Mouse (Mus musculus) left cerebral cortex, postnatal 25 days (tissue): ENCODE results near the gene Fryl. TPM values are rescaled to one million over a fixed set of nuclear protein-coding genes. Genes with fewer than 3 reads are reported as not detected.
A peak's percentile ranks its signal among the peaks of the same experiment; 100 is the strongest.

Source experiments
- DNase-seq, 2 experiments: peaks; one replicate each; pipeline ENCODE4 v3.0.0; 2022; ENCODE audit warnings: low spot score in 2 of 2, mixed read lengths in 1 of 2
- intact Hi-C: fragments of 180-260 bp; cut with DNase I; formaldehyde crosslinking; loops from one replicate; pipeline ENCODE4 v1.15.1; 2025
- total RNA-seq, 2 experiments: library from RNA; stranded (reverse); gene quantifications; 2 replicates each; pipeline ENCODE4 v1.2.3; 2021

Gene Fryl
- total RNA-seq, 2 experiments from 2014 or later: 45.8 to 56.7 TPM

DNA sequence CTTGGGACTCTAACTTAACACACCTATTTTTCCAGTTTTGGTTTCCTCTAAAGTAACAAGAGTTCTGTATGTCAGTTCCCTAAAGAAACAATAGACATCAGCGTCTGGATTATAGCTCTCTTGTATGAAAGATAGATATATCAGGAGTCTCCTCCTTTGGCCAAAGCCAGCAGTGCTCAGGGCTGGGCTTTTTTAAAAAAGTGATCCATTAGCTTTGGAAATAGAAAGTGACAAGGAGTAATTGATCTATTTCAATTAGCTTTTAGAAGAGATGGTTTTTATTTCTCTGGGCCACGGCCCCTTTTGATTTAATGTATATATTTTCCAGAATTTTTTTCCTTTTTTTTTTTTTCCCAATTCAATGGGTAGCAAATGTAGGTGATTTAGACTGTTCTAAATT lies 261.5 kb downstream of the Fryl start:
- DNase-seq: no peak
- intact Hi-C loops: no loop called here

DNA sequence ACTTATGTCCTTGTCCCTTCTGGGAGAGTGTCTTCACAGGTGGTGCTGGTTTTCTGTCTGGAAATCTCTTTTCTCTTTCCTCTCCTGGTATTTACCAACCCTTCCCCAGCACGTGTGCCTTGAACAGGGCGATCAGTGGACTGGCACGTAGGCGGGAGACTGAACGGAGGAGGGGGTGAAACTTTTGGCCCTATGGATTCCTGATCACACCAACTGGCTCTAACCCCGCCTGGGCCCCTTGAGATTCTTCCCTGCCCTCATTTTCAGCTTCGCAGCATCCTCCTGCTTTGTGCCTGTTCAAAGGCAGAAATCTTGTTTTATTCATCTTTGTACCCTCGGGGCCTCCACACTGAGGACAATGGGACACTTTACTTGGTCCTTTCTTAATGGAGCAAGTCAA lies 262.0 kb downstream of the Fryl start:
- DNase-seq: no peak
- intact Hi-C loops: no loop called here

DNA sequence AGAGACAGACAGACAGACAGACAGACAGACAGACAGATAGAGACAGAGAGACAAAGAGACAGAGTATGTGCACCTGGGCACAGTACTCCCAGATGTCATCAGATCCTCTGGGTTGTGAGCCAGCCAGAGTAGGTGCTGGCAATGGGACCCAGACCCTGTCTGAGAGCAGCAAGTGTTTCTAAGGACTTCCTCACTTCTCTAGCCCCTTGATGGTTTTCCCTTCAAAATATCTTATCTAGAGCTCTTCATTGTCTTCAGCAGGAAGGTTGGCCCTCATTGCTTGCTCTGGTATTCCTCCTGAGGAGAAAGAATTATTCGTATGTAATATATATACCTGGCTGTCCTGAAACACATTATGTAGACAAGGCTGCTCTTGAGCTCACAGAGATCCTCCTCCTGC lies 263.9 kb downstream of the Fryl start:
- no peak for DNase-seq
- intact Hi-C loops: no loop called here

DNA sequence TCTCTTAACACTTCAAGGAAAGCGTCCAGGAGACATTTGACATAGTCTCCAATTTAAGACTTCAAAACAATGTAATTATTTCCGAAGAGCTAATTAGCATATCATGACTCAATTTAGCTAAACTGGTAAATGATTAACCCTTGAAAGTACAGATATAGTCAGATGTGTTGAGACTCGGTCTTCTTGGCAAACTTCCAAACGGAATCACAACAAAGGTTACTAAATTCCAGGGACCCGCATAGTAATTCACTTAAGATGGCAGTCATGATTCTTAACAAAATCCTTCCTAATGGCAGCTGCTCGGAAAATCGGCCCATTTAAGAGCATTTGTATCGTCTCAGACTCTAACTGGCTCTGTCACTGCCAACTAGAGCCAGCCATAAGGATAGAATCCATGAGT lies 266.7 kb downstream of the Fryl start:
- DNase-seq: no peak
- intact Hi-C loops: no loop called here

DNA sequence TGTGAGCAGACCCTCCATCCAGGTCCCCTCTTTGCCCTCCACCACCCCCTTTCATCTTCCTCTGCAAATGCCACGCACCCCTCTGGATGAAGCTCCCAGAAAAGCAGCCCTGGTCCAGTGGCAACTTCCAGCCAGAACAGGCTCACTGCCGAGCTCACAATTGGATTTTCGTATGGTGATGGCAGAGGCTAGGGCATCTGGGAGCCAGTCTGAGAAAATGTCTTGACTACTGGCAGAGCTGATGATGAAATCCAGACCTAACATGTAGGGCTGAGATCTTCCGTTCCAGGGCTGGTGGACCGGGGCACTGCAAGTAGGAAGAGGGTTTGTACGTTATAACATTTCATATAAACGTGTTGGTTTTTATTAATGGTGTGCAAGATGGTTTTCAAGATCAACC lies 268.6 kb downstream of the Fryl start:
- intact Hi-C loops: no loop called here
- DNase-seq: no peak

DNA sequence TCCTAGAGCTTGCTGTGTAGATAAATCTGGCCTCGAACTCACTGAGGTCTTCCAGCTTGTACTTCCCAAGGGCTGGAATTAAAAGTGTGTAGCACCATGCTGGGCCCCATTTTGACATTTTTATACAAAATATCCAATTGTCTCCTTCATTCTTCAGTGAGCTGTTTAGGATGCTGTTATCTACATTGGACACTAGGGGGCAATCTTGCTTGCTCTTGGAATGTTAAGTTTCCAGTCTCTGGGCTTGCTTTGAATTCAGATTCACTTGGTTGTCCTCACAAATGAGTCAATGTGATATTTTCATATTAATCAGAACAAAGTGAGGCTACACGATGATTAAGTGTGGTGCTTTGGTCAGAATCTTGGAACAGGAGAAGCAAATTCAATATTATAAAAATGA lies 272.3 kb downstream of the Fryl start:
- peak; percentile 24 to 58 for DNase-seq

DNA sequence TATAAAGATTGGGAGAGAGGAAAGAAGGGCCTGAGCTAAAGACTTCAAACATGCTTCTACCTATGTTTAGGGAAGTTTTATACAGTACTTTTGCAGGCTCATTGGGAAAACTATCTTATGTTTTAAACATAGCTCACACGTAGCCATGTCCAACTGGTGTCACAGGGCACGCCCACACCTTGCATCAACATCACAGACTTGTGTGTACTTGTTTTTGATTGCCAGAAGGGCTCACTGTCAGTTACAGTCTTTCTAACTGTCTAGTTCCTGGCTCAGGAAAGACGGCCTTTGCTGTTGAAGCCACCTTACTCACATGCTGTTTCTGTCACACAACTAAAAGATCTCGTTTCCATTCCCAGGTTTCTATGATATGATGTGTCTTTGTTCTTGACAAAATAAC lies 279.9 kb downstream of the Fryl start:
- intact Hi-C loops: no loop called here

More for the DNA sequence above, 272.3 kb downstream of the Fryl start:
- intact Hi-C loops: loop anchor here (1.0 to 5.0 kb wide), 2 partner anchors 87 to 398 kb away; no protein-coding TSS in a partner anchor

DNA sequence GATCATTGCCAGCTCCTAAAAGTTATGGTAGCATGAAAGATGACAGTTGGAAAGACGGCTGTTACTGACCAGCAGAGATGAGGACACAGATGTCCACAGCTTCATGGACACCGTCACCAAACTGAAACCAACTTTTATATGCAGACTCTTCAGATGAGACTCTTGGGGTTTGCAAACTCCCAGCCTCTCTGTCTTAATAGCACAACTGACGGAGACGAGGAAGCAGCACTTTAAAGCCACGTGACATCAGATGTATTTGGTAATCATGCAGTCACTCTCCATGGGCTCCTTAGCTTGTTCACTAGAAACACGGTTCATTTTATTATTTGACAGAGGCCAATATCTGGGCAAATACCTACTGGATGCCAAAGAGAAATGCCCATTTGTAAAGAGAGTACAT lies 280.4 kb downstream of the Fryl start:
- DNase-seq: no peak
- intact Hi-C loops: no loop called here

More for the DNA sequence above, 279.9 kb downstream of the Fryl start:
- DNase-seq: no peak

DNA sequence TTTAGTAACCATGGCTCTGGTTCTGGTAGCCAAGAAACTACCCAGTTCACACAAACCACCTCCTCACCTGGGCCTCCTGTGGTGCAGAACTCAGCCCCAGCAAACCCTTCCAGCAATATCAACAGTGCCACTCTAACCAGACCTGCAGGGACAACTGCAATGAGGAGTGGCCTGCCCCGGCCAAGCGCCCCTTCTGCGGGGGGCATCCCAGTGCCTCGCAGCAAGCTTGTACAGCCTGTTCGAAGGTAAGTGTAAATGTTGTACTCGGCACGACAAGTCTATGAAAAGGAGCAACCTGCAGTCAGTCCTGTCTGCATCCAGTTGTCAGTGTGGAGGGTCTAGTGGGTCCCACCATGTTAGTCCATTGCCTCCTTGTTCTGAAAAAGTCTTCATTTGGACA lies 281.8 kb downstream of the Fryl start, which contains the start of gene Gm10135:
TSS of gene Gm10135 (minus strand) at position 101 of the 400 bp plus-strand sequence.
- no peak for DNase-seq
- intact Hi-C loops: no loop called here

DNA sequence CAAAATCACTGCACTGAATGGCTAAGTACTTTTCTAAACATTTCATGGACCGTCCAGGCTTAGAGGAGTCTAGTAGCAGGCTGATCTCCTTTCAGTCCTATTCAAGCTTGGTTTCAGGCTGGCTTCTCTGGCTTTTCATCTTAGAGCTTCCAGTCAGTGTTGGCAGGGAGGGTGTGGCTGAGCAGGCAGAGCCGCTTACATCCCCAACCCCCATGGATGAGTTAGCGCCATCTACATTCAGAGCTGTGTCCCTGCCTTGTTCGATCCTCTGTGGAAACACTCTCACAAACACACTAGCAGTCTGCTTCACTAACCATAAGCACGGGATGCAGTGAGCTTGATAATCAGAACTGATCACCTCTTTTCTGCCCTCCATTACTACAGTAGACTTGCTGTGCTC lies 283.5 kb downstream of the Fryl start:
- intact Hi-C loops: no loop called here
- DNase-seq: peak in 1 of 2 experiments; percentile 10

DNA sequence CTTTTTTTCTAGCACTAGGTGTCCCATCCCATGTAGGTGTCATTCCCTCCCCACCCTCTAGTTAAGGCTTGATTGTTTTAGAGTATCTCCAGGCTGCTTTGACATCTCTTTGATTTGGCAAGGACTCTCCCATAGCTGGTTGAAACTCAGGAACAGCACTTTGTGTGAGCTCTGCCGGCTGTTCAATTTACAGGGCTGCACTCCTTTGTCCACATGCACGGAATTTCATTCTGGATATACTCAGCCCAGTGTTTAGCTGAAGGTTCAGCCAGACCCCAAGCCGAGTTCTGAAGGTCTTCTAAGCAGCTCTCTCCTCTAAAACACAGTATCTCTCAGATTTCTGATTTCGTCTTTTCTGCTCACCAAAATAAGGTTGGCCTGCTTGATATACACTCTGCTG lies 284.0 kb downstream of the Fryl start:
- intact Hi-C loops: no loop called here

More for the DNA sequence above, 284.0 kb downstream of the Fryl start:
- no peak for DNase-seq

Other genes with a start within 250 kb of the Fryl start
- gene Slc10a4, start 249.7 kb downstream of the Fryl start, total RNA-seq: 1 to 10 TPM in 1 of 2 experiments, under 1 TPM in 1; 0.98 to 4.0 TPM
- gene Ociad1, start 36.2 kb upstream of the Fryl start, total RNA-seq: 100 to 1,000 TPM; 475 TPM
- gene Ociad2, start 84.4 kb upstream of the Fryl start, total RNA-seq: 100 to 1,000 TPM; 122 to 128 TPM
- 1 to 10 TPM; 1.9 to 2.2 TPM for gene Cwh43, start 149.5 kb upstream of the Fryl start, total RNA-seq
- gene Dcun1d4, start 224.4 kb upstream of the Fryl start, total RNA-seq: 100 to 1,000 TPM; 118 to 122 TPM